Mouse (Mus musculus): Measurements from ENCODE around the gene Olfr137. TPM values are rescaled to one million over a fixed set of nuclear protein-coding genes. Genes with fewer than 3 reads are reported as not detected.

Gene Olfr137
- not detected in 2 replicates for polyA plus RNA-seq (2012; ENCODE audit: insufficient read depth, insufficient read length, missing spikeins)

GRCm38 (mm10) chr17:38307470-38307869 lies at the start of gene Olfr137:
Gene Olfr137, minus strand, starts transcription at chr17:38307570.
- no peak for TF ChIP-seq CTCF (IDR thresholded peaks at IDR 0.05; ENCODE audit: low read depth, low read length)
- no peak for TF ChIP-seq POLR2A (IDR thresholded peaks at IDR 0.05; ENCODE audit: borderline replicate concordance, low read depth, low read length)
- H3K27ac ChIP-seq (ENCODE audit: insufficient read depth, low read depth, low read length) = no peak within 1 kb of the TSS
- no peak within 1 kb of the TSS for H3K4me3 ChIP-seq (ENCODE audit: insufficient read depth, low read length)
- H3K4me1 ChIP-seq (ENCODE audit: control insufficient read depth, insufficient read depth, low read length) = no peaks in the 10 kb centered on the region

DNA sequence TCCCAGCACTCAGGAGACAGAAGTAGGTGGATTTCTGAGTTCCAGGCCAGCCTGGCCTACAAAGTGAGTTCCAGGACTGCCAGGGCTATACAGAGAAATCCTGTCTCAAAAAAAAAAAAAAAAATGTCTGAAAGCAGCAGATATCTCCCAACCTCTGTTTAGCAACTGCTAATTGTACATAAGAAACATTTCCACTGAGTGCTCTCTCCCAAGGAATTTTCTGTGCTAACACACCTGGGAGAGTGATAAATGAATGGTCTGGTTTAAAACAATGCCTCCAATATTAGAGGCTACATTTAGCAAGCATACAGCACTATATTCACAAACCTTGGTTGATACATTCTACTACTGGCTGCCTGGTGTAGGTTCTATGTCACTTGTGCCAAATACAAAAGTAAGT lies 22.2 kb upstream of the Olfr137 start, which contains the start of gene Olfr136:
Olfr136 (plus strand) TSS at position 301 of the 400 bp plus-strand sequence.
- Histone ChIP-seq H3K4me1 (ENCODE audit: control insufficient read depth, insufficient read depth, low read length) (no peaks in the 10 kb centered on the region), H3K4me3 (ENCODE audit: insufficient read depth, low read length) (no peak within 1 kb of the TSS), H3K27ac (ENCODE audit: insufficient read depth, low read depth, low read length) (no peak within 1 kb of the TSS)
- TF ChIP-seq CTCF (IDR thresholded peaks at IDR 0.05; ENCODE audit: low read depth, low read length) (no peak), POLR2A (IDR thresholded peaks at IDR 0.05; ENCODE audit: borderline replicate concordance, low read depth, low read length) (no peak)

DNA sequence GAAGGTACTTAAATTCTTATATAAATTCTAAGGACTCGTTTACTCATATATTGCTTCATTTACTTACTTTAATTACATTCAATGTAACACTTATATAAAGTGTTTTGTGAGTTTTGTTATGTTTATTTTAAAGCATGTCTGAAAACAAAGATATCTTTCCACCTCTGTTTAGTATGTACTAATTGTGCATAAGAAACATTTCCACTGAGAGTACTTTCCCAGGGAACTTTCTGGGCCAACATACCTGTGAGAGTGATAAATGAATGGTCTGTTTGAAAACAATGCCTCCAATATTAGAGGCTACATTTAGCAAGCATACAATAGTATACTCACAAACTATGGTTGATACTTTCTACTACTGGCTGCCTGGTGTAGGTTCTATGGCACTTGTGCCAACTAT lies 46.6 kb downstream of the Olfr137 start, which contains the start of gene Olfr138:
Olfr138 (plus strand) TSS at position 301 of the 400 bp plus-strand sequence.
- Histone ChIP-seq H3K4me1 (ENCODE audit: control insufficient read depth, insufficient read depth, low read length) (no peaks in the 10 kb centered on the region), H3K27ac (ENCODE audit: insufficient read depth, low read depth, low read length) (no peak within 1 kb of the TSS), H3K4me3 (ENCODE audit: insufficient read depth, low read length) (no peak within 1 kb of the TSS)
- no peak for TF ChIP-seq CTCF (IDR thresholded peaks at IDR 0.05; ENCODE audit: low read depth, low read length)
- TF ChIP-seq POLR2A (IDR thresholded peaks at IDR 0.05; ENCODE audit: borderline replicate concordance, low read depth, low read length) = no peak

Other genes starting within 250 kb of the Olfr137 start
- not detected in 2 replicates for gene Olfr129, start 247.5 kb downstream of the Olfr137 start, polyA plus RNA-seq (2012; ENCODE audit: insufficient read depth, insufficient read length, missing spikeins)
- not detected in 2 replicates for gene Olfr130, start 243.6 kb downstream of the Olfr137 start, polyA plus RNA-seq (2012; ENCODE audit: insufficient read depth, insufficient read length, missing spikeins)
- not detected in 2 replicates for gene Olfr131, start 218.9 kb downstream of the Olfr137 start, polyA plus RNA-seq (2012; ENCODE audit: insufficient read depth, insufficient read length, missing spikeins)
- not detected in 2 replicates for gene Olfr132, start 173.0 kb downstream of the Olfr137 start, polyA plus RNA-seq (2012; ENCODE audit: insufficient read depth, insufficient read length, missing spikeins)
- gene Olfr133, start 162.3 kb downstream of the Olfr137 start, polyA plus RNA-seq (2012; ENCODE audit: insufficient read depth, insufficient read length, missing spikeins) = not detected in 2 replicates
- gene Olfr134, start 136.2 kb downstream of the Olfr137 start, polyA plus RNA-seq (2012; ENCODE audit: insufficient read depth, insufficient read length, missing spikeins) = not detected in 2 replicates
- gene Olfr135, start 103.2 kb downstream of the Olfr137 start, polyA plus RNA-seq (2012; ENCODE audit: insufficient read depth, insufficient read length, missing spikeins) = not detected in 2 replicates
- not detected in 2 replicates for gene Olfr138, start 46.5 kb downstream of the Olfr137 start, polyA plus RNA-seq (2012; ENCODE audit: insufficient read depth, insufficient read length, missing spikeins)
- not detected in 2 replicates for gene Olfr136, start 22.3 kb upstream of the Olfr137 start, polyA plus RNA-seq (2012; ENCODE audit: insufficient read depth, insufficient read length, missing spikeins)
- not detected in 2 replicates for gene Esp36, start 112.6 kb upstream of the Olfr137 start, polyA plus RNA-seq (2012; ENCODE audit: insufficient read depth, insufficient read length, missing spikeins)
- not detected in 2 replicates for gene Esp34, start 246.6 kb upstream of the Olfr137 start, polyA plus RNA-seq (2012; ENCODE audit: insufficient read depth, insufficient read length, missing spikeins)